Mouse (Mus musculus) kidney, postnatal 36 days (tissue): ENCODE results near the gene Susd1.
A peak's percentile ranks its signal among the peaks of the same experiment; 100 is the strongest.

Experiments
- DNase-seq, 2 experiments: peaks; one replicate each; pipeline ENCODE4 v3.0.0; 2021 to 2022; ENCODE audit warnings: mixed read lengths in 2 of 2

The Susd1 gene

DNA sequence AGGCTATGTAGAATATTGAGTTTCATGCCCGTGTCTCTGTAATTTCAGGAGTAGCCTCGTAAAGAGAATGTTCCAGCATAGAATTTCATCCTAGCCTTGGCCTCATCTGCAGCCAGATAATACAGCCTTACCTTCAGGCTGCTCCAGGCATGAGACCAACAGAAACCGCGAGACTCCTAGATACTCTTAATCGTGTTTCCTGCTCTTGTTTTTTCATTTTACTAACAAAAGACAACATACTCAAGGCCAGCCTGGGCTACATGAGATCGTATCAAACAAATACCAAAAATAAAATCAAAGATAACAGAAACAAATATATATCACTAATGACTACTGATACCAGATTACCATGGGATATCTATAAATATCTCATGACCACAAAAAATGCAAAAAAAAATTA, 9.3 kb downstream of the Susd1 start:
- no peak for DNase-seq

DNA sequence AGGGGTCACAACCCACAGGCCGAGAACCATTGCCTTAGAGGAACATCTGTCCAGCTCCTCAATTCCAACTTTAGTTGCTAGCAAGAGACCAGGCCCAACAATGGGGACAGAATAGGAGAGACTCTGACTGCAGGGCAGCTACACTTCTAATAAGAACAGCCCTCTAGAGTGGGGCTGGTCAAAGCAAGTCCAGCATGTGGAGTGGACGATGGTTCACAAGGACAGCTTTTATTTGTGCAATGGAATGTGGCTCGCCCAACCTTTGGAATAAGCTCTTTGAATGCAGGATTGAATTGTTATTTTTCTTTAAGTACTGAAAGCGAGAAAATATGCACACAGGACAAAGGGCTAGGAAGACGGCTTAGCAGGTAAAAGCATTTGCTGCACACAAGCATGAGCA, 12.0 kb downstream of the Susd1 start:
- no peak for DNase-seq

GRCm38 (mm10) chr4:59422808-59423207, 15.6 kb downstream of the Susd1 start:
- no peak for DNase-seq

- no peak for DNase-seq
Observed at GRCm38 (mm10) chr4:59422025-59422783, 16.2 kb downstream of the Susd1 start.

DNA sequence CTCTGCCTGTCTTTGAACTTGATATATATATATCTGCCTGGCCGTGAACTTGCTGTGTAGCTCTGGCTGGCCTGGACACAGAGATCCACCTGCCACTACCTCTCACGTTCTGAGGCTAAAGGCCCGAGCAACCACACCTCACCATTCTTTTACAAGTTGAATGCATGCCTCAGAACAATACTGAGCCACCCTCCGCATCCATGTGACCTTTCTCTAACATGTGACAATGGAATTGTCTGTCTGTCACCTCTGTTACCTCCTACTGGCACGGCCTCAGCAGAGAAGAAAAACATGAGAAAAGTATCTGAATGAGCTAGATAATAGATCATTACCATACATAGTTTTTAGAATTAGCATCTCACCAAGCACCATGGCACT, 17.1 kb downstream of the Susd1 start:
- no peak for DNase-seq

- DNase-seq = no peak
Observed at GRCm38 (mm10) chr4:59420695-59421368, 17.6 kb downstream of the Susd1 start.

DNA sequence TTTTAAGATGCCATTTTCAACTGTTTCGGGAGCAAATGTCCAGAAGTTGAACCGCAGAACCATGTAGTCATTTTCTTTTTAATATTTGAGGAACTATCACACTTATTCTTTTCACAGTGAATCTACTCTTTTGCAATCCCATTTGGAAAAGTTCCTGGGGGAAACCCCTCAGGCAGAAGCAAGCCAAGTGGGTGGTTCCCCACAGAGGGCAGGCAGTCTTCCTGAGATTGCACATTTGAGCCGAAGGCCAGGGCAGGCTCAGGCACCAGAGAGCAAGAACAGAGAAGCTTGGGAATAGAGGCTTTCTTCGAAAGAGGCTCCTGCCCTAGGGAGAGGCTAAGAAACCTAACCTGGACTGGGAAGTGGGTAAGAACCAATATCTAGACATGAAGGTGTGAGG, 19.2 kb downstream of the Susd1 start:
- no peak for DNase-seq

DNA sequence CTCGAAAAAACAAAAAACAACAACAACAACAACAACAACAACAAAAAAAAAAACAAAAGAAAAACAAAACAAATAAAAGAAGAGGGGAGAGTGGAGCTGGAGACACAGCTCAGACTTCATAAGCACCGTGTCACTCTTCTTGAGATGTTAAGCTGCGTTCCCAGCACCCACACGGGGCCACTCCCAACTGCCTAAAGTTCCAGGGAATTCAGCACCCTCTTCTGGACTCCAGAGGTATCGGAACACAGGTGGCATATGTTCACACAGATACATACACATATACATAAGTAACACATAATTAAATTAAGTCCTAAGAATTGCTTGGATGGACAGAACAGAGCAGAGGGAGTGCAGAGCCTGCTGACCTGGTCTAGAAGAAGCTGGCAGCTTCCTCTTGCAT, 25.0 kb downstream of the Susd1 start:
- DNase-seq = no peak

- no peak for DNase-seq
Observed at GRCm38 (mm10) chr4:59411153-59411552, 27.3 kb downstream of the Susd1 start.

DNA sequence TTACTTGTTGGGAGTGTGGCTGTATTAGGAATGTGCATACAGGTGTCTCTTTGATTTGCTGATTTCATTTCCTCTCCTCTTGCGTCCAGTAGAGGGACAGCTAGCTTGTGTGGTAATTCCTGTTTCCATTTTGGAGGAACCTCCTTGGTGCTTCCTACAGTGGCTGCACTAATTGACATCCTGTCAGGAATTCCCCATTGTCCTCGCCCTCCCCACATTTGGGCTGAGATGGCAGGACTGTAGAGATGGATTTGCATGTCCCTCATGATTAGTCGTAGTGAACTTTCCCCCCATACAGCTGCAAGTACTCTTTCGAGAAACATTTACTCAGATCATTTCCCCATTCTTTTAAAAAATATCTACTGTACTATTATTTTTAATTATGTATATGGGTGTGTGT, 30.7 kb downstream of the Susd1 start:
- no peak for DNase-seq

- DNase-seq = no peak
Observed at GRCm38 (mm10) chr4:59404375-59404774, 34.1 kb downstream of the Susd1 start.

DNA sequence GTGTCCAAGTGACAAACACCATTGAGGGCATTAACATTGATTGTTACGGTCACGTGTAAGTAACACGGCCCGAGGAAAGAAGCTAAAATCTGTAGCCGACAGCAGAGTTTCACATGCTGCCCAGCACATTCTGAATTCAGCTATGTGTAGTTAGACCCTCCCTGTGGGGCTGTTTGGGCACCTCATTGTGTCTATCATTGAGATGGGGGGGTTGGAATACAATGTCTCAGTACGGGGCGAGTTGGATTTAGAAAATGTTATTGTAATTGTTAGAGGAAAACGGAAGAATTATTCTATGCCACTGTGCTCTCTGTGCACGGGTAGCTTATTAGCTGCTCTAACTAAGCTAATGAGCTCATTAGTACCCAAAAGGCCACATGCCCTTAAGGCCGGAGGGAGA, 37.5 kb downstream of the Susd1 start:
- DNase-seq = no peak

GRCm38 (mm10) chr4:59399343-59399742, 39.1 kb downstream of the Susd1 start:
- no peak for DNase-seq

GRCm38 (mm10) chr4:59395528-59395927, 42.9 kb downstream of the Susd1 start:
- DNase-seq = no peak

DNA sequence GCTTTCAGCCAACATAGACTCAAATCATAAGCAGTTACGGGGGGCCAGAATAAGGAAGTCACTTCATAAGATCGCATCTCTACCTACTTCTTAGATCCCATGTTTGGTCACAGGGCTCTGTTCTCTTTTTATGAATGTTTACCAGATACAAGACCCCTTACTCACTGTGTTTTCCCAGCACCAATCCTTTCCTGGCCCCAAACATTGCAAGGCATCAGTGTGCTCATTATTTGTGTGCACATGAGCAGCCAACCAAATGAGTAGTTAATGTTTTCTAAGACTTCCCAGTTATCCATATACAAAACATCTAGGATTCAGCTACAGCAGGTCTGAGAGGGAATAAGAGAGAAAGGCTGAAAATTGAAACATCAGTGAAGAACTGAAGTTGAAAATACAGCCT, 44.3 kb downstream of the Susd1 start:
- DNase-seq = no peak

GRCm38 (mm10) chr4:59388447-59389030, 49.9 kb downstream of the Susd1 start:
- peak in 1 of 2 experiments; percentile 55 for DNase-seq

DNA sequence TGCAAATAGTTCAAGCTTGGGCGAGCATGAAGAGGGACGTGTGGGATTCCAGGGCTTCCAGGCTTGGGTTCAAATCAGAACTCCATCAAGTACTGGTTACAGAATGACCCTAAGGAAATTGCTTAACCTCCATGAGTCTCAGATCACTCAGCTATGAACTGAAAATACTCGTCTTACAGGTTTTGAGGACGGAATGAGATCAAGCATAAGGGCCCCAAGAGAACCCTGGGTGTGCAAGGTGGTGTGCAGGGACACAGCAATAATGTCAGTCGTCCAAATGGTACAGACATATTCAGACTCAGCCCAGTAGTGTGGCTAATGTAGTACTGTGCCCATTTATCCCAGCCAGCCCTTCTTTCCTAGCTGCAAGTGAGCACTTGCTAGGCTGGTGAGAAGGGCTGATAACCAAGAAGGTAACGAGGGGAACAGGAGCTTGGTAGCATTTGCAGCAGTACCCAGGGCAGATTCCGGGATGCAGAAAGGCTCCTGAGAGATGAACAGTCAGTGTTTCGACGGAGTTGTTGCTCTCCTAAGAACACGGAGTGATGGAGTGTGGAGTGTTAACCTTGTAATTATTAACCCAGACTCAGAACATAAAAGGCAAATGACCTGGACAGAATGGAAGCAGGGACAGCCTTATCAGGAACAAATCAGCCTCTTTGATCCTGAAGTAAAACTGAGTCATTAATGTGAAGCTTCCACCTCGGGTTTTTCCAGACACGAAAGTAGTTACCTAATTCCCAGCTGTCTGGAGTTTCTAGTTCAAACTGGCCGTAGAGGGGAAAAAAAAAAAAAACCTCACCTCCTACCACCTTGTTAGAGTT, 50.8 kb downstream of the Susd1 start:
- peak; percentile 28 to 65 for DNase-seq

GRCm38 (mm10) chr4:59385254-59385895, 53.1 kb downstream of the Susd1 start:
- DNase-seq = no peak

GRCm38 (mm10) chr4:59383791-59384190, 54.6 kb downstream of the Susd1 start:
- no peak for DNase-seq

DNA sequence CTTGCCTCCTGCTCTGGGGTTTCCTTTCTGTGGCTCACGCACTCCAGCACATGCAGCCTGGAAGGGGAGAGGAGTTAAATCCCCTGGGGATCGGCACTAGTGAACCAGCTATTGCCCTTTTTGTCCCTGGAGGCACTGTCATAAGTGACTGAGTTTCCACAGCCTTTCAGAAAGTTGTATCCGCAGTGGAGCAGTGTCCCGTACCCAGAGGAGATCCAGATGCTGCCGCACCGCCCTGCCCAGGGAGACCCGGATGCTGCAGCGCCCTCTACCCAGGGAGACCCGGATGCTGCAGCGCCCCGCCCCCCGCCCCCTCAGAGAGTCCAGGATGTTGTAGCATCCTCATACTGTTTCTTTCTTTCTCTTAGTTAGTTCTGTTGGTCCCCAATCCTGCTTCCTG, 56.3 kb downstream of the Susd1 start:
- DNase-seq = peak in 1 of 2 experiments; percentile 49

DNA sequence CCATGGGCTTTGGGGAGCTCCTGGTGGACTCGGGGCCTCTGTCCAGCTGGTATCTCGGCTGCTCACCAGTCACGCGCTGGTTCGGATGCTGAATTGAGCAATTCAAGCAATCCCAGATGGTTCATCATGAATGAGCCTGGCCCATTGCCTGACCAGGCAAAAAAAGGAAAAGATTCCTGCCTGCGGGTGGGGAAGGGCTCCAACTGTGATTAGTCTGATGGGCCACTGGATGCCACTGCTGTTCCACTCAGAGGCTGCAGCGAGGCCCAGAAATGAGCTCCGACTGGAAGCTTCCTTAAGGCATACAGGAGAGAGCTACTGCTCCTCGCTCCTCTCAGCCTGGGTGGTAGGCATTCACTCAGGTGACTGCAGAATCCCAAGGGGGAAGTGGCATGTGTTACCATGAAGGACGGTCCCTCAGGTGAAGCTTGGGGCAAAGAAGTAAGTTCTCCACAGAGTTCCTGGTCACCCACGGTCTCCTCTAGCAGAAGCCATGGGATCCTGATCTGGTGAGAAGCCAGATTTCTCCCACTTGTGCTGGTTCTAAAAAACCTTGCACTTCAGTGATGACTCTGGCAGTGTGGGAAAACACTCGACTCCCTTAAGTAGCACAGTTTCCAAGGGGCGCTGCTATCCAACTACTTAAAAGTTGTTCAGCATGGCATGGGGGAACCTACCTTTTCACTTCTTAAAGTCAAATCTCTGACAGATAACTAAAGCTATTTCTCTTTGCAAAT, 57.3 kb downstream of the Susd1 start:
- peak; percentile 70 to 76 for DNase-seq

DNA sequence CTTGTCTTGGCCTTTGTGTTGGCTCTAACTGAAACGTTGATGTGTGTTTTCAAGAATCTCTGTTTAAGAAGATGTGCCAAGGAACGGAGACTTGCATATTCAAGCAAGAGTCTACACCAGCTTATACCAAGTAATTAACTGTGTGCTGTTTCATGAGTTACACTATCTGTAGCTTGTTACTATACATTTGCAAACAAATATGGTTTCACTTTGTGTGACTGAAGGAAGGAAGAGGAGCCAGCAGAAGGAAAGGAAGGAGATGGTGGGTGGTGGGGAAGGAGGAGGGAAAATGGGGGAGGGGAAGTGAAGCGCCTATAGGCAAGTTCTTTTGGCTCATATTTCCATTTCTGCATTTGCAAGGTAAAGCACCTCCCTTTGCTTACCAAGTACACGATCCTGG, 58.0 kb downstream of the Susd1 start:
- DNase-seq = no peak
